Mouse (Mus musculus): Measurements from ENCODE around the gene Hist1h3g.
"Not testable (repeated sequence)": the region's sequence is repeated elsewhere in the genome, so short reads cannot be mapped to it uniquely, and the experiment has no call there.

The Hist1h3g gene

DNA sequence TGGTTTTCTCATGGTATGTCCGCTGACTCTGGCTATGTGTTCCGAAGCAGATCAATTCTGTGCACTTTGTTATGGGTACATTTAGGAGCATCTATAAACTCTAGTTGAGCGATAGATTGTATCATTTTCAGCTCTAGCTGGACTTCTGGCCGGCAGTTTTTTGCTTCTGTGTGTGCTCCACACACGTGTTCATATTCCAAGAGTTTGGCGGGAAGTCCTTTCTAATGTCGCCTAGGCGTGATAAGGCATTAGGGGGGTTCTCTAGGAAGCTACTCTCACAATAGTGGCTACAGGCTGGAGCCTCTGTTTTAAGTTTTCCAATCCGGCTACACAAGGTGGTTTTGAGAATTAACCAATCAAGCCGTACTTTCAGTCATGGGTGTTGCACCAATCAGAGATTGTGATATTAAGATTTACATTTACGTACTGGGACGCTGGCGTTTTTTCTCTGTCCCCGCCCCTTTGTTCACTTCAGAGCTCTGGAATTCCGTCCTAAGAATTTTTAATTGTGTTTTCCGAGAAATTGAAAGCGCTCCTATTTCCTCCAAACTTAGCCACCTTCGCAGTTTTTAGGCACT lies 20.7 kb downstream of the Hist1h3g start:
- DNase-seq (ENCODE audit: low spot score in 2 of 2): peak; percentile 47 to 53

DNA sequence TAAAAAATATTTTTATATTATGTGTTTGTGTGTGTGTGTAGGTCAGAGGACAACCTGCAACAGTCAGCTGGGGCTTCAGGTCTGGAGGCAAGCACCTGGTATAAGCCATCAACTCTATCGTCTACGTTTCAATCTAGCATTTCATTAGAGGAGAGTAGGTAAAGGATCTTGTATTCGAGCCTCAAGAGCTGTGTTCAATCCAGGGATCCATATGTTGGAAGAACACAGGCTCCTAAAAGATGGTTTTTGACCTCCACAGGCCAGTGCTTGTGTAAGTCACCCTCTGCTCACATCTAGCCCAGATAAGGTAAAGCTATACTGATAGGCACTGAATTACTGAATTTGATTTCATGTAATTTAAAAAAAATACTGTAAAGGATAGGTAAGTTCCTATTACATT lies 21.7 kb downstream of the Hist1h3g start:
- no peak for DNase-seq (ENCODE audit: low spot score in 2 of 2)

DNA sequence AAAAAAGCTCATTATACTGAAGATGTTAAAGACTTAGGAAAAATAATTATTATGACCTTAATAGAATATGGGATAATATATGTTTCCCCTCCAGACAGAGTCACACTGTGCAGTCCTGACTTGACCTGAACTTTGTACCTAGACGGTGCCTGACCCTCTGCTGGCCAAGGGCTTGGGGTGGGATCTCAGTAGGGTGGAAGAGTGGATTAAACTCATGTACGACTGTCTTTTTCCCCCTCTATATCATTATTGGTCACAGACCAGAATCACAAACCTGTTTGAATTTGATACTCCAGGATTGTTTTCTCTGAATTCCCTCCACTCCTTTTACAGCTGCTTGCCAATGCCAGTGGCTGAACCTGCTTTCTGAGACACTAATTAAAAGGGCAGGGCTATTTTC lies 25.5 kb downstream of the Hist1h3g start:
- not testable (repeated sequence) for DNase-seq (ENCODE audit: low spot score in 2 of 2)

DNA sequence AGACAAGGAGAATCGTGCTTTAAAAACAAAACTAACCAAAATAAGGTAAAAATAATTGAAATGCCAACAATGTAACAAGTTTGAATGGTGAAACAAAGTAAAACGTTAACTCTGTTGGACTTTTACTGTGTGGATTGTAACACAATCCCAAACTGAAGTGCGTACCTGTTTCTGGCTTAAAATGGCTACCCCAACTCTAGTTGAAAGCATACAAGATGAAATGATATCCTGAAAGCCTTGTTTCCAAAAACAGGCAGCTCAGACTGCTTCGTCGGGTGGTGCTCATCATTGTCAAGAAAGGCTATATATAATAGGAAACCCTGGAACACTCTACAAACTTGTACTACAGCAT lies 26.3 kb downstream of the Hist1h3g start:
- not testable (repeated sequence) for DNase-seq (ENCODE audit: low spot score in 2 of 2)

DNA sequence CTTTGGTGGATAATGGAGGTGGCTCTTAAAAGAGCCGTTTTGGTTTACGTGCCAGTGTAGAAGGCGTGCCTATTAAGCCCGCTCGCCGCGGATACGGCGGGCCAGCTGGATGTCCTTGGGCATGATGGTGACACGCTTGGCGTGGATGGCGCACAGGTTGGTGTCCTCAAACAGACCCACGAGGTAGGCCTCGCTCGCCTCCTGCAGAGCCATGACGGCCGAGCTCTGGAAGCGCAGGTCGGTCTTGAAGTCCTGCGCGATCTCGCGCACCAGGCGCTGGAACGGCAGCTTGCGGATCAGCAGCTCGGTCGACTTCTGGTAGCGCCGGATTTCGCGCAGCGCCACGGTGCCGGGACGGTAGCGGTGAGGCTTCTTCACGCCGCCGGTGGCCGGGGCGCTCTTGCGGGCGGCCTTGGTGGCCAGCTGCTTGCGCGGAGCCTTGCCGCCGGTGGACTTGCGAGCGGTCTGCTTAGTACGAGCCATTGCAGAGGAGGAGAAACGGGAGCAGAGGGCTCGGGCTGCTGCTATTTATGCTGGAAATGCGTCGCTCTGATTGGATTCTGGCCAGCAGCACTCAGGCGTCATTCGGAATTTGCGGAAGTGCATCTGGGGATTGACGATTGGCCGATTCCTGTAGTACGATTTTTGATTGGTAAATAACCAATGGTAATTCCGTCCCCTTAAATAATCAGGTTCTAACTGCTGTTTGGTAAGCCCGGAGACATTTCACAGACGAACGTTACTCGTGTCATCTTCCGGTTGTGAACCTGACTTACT lies 26.8 kb downstream of the Hist1h3g start, which contains the start of gene Hist1h3e:
Gene Hist1h3e (minus strand): TSS at position 487 of the 777 bp plus-strand sequence.
- peak; percentile 87 to 92 for DNase-seq (ENCODE audit: low spot score in 2 of 2)

DNA sequence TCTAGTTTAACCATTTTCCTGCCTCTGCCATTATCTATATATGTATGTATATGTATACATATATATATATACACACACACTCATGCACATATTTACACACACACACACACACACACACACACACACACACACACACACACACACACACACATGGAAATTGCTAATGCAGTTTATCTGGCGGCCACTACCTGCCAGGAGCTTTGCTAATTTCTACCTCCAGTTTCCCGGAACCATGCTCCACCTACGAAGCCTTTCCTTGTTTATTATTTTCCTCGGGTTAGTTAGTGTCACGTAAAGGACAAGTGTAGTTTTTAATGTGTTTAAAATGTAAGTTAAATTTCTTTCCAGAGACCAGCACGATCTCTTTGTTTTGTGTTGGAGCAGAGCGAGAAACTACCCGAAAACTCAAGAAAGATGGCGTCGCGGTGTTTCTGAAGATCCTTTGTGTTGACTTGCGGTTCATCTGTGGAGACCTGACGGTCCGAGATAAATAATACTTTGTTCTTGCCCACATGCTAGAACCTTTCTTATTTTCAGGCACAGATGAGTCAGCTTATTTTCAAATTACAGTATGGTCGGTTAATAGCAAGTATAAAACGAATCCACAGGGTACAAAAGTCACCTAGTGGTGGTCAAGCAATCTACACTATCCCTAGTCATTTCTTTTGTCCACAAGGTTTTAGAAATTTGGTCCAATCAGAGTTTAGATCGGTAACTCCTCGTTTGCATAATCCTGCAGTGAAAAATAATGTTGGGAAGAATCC lies 27.7 kb downstream of the Hist1h3g start:
- DNase-seq (ENCODE audit: low spot score in 2 of 2): no peak

DNA sequence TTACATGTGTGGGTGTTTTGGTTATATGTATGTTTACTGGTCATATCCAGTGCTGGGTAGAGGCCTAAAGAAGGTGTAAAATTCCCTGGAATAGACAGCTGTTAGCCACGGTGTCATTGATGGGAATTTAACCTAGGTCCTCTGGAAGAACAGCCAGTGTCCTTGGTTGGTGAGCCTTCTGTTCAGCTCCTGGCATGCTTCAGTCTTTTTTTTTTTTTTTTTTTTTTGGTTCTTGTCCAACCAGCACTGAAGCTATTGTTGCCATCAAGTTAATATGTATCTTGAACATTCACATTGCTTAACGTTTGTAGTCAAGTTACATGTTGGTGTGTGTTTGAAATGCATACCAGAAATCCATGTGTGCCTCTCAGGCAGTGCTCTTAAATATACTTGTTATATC lies 29.3 kb downstream of the Hist1h3g start:
- no peak for DNase-seq (ENCODE audit: low spot score in 2 of 2)

DNA sequence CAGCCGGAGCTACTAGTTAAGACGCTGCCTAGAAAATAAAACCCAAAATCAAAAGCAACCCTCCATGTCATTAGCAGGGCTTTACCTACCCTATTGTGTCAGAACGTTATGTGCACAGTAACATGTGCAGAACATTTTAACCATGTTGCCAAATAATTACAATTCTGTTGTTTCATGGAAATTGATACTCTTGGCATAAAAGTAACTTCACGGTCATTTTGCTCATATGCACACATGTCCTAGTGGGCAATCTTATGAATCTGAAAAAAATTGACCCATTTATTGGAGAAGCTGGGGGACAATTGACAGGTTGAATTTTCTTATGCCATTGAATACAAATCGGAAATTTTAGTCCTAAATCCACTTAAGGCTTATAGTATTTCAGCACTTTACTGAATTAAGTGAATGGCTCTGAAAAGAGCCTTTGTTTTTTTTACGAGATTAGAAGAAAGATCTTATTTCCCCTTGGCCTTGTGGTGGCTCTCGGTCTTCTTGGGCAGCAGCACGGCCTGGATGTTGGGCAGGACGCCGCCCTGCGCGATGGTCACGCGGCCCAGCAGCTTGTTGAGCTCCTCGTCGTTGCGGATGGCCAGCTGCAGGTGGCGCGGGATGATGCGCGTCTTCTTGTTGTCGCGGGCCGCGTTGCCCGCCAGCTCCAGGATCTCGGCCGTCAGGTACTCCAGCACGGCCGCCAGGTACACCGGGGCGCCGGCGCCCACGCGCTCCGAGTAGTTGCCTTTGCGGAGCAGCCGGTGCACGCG lies 35.2 kb downstream of the Hist1h3g start:
- not testable (repeated sequence) for DNase-seq (ENCODE audit: low spot score in 2 of 2)

DNA sequence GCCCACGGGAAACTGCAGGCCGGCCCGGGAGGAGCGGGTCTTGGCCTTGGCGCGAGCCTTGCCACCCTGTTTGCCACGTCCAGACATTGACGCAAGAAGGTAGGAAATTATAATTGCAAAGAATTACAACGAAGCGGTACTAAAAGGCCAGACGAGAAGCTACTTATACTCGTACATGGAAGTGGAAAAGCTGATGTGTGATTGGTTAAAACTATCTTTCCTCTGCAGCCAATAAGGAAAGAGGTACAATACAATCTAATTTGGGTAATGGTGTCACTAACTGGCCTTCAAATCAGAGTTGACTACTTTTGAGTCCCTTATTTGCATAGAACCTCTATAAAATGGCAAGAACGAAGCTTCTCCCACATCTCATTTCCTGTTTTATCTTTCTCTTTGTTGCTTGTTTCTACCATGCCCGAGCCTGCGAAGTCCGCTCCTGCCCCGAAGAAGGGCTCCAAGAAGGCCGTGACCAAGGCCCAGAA lies 35.8 kb downstream of the Hist1h3g start, which contains the start of the genes Hist1h2ae and Hist1h2bg:
Gene Hist1h2ae (minus strand): TSS at position 199 of the 482 bp plus-strand sequence.
Gene Hist1h2bg (plus strand): TSS at position 375 of the 482 bp plus-strand sequence.
- peak; percentile 56 to 73 for DNase-seq (ENCODE audit: low spot score in 2 of 2)

DNA sequence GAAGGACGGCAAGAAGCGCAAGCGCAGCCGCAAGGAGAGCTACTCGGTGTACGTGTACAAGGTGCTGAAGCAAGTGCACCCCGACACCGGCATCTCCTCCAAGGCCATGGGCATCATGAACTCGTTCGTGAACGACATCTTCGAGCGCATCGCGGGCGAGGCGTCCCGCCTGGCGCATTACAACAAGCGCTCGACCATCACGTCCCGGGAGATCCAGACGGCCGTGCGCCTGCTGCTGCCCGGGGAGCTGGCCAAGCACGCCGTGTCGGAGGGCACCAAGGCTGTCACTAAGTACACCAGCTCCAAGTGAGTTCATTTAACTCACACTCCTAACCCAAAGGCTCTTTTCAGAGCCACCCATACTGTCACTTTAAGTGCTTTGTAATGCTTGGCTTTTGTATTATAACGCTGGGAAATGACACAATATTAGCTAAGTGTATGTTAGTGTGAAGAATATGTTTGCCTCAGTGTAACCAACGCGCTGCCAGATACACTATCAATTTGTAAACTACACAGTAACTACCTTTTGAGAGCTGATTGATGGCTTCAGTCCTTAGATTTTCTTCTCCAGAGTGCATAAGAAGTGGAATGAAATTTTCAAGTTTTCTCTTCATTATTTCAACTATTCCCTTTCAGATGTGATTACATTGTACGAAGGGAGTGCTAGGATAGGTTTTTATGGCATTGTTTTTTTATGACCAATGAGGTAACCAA lies 36.4 kb downstream of the Hist1h3g start:
- not testable (repeated sequence) for DNase-seq (ENCODE audit: low spot score in 2 of 2)

DNA sequence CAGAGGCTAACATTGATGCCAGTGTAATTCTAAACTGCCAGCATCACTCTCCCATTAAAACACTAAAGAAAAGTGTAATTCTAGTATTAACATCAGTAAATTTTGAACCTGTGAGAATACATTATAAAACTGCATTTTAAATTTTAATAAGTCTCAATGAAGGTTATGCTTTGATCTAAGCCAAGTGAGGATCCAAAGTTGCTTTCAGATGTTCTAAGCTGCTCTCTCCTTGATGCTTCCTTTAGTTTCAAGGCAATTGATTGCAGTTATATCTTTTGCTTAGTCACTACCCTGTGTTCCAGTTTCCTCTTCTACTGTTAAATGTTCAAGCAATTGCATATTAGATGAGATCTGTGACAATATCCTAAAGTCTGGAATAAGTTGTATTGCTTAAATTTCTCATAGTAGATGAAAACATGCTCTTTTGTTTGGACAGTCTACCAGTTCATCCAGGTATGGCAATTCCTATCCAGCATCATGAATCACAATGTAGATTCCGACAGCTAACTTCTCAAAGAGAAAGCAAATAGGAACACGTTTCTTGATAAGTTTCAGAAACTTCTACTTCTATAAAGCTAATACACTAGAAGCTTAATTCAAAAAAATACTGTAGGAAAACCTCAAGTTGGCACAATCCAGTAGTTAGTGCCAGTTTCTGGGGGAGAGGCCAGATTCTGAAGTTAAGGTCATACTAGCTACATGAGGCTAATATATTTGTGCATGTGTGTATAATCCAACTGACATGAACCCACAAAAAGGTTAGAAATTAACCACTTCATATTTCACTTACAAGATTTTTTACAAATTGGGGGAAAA lies 37.2 kb downstream of the Hist1h3g start:
- no peak for DNase-seq (ENCODE audit: low spot score in 2 of 2)

DNA sequence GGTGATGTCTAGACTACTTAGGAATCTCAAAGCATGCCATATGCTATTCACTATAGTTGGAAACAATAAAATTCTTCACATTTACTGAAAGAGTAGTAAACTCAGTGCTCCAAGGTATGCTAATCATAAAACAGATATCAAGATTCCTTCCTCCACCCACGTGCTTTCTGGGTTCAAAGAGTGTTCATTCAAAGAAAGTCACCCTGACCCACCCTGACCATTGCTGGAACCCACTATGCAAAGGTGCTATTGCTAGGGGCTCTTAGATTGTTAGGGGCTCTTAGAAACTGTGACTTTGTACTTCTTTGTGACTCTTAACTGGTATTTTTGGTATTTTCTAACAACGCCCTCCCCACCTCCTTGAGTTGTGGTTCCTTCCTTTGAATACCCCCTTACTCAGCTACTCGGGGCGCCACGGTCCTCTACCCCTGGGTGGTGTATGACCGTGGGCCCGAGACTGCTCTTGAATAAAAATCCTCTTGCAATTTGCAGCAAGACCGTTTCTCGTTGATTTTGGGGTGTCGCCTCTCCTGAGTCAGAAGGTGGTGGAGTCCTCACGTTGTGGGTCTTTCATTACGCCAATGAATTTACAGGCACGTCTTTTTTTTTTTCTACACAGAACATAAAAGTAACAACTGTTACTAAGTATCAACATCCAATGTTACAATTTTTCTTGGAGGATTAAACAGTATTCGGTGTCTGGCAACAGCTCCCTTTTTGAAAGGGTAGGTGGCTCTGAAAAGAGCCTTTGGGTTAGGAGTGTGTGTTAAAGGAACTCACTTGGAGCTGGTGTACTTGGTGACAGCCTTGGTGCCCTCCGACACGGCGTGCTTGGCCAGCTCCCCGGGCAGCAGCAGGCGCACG lies 38.0 kb downstream of the Hist1h3g start:
- DNase-seq (ENCODE audit: low spot score in 2 of 2): not testable (repeated sequence)

DNA sequence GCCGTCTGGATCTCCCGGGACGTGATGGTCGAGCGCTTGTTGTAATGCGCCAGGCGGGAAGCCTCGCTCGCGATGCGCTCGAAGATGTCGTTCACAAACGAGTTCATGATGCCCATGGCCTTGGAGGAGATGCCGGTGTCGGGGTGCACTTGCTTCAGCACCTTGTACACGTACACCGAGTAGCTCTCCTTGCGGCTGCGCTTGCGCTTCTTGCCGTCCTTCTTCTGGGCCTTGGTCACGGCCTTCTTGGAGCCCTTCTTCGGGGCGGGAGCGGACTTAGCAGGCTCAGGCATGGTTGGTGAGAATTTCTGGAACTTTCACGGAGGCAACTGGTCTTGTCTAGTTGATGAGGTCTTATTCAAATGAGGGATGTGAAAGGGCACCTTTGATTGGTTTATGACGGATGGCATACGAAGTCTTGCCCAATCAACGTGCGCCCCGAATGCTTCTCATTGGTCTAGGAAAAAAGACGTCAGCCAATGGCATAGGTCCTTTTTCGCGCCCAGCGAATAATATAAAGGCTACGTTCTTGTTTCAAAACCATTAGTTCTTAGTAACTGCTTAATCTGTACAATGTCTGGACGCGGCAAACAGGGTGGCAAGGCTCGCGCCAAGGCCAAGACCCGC lies 38.8 kb downstream of the Hist1h3g start, which contains the start of the genes Hist1h2bf and Hist1h2ad:
Gene Hist1h2bf (minus strand): TSS at position 299 of the 627 bp plus-strand sequence.
Gene Hist1h2ad (plus strand): TSS at position 484 of the 627 bp plus-strand sequence.
- peak; percentile 44 to 81 for DNase-seq (ENCODE audit: low spot score in 2 of 2)

DNA sequence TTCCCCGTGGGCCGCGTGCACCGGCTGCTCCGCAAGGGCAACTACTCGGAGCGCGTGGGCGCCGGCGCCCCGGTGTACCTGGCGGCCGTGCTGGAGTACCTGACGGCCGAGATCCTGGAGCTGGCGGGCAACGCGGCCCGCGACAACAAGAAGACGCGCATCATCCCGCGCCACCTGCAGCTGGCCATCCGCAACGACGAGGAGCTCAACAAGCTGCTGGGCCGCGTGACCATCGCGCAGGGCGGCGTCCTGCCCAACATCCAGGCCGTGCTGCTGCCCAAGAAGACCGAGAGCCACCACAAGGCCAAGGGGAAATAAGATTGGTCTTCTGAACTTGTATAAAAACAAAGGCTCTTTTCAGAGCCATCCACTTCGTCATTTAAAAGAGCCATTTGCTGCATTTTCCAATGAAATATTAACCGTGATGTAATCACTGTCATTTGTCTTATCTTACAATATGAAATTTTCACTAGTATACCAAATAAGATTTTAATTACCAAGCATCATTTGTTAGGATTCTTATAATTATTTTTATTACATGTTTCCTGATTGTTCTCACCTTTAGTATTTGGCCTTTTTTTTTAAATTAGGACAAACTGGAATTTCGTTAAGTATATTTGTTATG lies 39.4 kb downstream of the Hist1h3g start:
- not testable (repeated sequence) for DNase-seq (ENCODE audit: low spot score in 2 of 2)

DNA sequence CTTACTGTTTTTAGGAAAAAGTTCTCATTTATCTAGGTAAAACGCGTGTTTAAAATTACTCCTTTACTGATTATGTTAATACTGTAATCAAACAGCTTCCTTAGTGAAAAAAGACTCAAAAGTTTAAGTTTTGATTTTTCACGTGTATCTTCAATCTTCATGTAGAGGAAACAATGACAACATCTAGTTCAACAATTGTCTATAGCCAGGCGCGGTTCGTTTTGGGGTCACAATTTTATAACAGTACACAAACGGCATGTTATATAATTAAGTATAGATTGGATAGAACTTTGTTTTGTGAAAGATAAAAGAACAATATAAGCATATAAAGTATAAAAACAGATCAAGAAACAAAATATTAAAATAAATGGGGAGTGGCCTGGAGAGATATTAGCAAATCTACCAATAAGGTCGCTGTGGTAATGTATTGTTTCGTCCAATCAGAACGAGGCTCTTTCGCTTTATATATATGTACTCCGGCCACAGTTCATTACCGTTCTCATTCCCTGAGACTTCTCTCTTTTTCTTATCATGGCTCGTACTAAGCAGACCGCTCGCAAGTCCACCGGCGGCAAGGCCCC lies 40.1 kb downstream of the Hist1h3g start, which contains the start of gene Hist1h3d:
Gene Hist1h3d (plus strand): TSS at position 493 of the 581 bp plus-strand sequence.
- DNase-seq (ENCODE audit: low spot score in 2 of 2): peak in 1 of 2 experiments; percentile 25

DNA sequence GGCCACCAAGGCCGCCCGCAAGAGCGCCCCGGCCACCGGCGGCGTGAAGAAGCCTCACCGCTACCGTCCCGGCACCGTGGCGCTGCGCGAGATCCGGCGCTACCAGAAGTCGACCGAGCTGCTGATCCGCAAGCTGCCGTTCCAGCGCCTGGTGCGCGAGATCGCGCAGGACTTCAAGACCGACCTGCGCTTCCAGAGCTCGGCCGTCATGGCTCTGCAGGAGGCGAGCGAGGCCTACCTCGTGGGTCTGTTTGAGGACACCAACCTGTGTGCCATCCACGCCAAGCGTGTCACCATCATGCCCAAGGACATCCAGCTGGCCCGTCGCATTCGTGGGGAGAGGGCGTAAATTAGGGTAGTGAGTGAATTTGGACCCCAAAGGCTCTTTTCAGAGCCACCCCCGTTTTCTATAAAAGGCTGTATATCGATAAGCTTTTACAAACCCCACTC lies 40.7 kb downstream of the Hist1h3g start:
- not testable (repeated sequence) for DNase-seq (ENCODE audit: low spot score in 2 of 2)

DNA sequence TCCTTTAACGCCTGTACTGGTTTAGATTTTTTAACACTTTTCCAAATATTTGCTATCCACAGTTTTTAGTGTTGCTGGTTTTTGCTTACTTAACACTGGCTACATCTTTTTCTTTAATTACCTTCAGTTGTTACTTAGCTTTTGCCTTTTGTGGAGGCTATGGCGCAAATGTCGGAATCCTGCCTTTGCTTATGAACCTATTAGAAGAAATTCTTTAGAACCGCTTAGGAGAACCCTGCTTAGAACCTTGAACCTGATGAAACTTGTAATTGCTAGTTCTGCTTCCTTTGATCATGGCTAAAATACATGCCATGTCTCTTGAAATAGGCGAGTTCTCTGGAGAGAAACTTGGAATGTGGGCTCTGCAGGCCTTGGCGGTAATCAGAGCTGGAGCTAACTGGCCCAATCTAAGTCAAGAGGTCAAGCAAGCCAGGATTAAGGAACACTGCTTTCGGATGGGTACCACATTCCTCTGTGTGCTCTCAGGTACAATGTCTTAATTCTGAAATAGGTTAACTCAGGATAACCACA lies 41.2 kb downstream of the Hist1h3g start:
- no peak for DNase-seq (ENCODE audit: low spot score in 2 of 2)

Measured in urinary bladder, adult 18-20 months (tissue).